Mouse (Mus musculus): ENCODE data around the gene Vps18.

Gene Vps18

DNA sequence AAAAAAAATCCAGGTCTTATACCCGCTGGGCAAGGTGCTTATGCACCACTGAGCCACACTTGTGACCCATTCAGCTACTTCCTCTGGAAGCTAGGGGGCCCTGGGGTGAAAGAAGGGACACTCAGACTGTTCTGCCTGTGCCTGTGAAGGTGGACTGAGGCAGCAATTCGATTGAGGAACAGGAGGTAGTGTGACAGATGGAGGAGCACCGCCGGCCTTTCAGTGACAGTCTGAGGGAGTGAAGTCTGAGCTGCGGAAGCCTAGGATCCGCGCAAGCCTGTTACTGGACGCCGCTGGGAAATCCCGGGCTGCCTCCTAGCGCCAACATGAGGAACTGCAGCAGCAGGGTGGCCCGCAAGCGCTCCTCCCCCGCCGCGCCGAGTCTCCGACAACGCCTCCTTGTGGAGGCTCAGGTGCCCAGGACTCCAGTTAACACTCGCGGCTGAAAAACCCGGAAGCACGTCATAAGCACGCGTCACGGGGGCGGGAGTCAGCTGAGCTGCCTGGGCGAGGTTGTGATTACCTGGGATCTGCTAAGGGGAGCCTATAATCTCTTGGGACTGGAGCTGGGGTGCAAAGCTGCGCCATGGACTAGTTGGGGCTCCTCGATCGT is at the start of gene Vps18:
TSS of gene Vps18 (plus strand) at position 471 of the 613 bp plus-strand sequence.
- DNase-seq (ENCODE audit: low read depth) = peak; percentile 99

- no peak for DNase-seq (ENCODE audit: low read depth)
Observed at GRCm38 (mm10) chr2:119240075-119240818, 48.3 kb upstream of the Vps18 start.

DNA sequence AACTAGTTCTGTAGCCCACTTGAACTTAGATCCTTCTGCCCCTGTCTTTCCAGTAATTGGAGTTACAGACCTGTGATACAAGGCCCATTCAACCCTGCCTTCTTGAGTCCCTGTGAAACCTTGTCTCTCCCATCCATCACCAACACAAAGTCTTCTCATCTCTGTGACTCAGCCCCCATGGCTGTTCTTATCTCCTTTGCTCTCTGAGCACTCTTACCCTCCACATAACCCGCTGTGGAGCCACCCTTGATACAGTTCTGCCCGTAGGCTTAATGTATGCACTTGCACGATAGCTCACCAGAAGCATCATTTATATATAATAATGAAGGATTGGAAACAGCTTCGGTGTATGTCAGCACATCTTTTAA is 47.7 kb upstream of the Vps18 start:
- DNase-seq (ENCODE audit: low read depth) = no peak

- DNase-seq (ENCODE audit: low read depth) = peak; percentile 27
Observed at GRCm38 (mm10) chr2:119242548-119242947, 46.0 kb upstream of the Vps18 start.

DNA sequence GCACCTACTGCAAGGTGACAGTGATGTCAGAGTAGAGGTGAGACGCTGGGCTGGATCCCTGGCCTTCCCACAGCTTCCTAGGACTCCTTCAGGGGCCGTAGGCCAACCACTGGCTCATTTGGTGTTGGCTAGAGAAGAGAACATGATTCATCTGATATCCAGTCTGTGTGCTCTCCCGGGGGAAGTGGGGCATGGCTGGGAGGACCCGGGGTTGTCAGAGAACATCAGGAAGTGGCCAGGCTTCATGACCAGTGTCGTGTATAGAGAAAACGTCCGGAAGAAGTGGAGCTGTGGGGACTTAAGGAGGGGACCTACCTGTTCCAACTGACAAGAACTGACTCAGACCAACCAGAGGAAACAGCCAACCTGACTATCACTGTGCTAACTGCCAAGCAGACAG is 43.3 kb upstream of the Vps18 start:
- DNase-seq (ENCODE audit: low read depth) = no peak

DNA sequence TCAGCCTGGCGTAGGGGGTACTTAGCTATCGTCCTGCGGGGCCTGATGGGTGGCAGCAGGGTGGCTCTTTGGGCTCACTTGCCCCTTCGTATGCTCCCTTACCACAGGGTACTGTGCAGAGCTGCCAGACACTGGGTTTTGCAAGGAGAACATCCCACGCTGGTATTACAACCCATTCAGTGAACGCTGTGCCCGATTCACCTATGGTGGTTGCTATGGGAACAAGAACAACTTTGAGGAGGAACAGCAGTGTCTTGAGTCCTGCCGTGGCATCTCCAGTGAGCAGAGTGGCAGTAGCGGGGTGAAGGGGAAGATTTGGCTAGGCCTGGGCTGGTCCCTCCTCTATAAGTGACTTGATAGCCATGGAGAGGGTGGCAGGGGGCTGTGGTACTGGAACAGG is 40.6 kb upstream of the Vps18 start:
- no peak for DNase-seq (ENCODE audit: low read depth)

DNA sequence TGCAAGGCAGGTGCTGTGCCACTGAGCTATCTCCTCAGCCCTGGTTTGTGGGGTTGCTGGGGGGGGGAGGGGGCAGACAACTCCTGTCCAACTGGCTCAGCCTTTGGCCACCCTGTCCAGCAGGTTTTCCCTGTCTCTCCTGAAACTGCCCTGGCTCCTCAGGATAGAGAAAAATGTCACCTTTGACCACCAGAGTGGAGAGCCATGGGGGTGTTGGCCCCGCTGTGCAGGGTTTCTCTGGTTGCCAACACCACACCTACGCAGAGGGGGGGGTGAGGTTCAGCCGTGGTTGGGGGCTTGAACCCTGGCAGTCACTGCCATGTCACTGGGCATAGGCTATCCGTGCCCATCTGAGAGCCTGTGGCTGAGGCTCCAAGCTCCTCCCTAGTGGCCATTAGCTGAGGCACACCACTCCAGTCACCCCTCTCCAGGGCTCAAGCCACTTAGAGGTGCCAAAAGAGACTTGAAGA is 38.9 kb upstream of the Vps18 start:
- no peak for DNase-seq (ENCODE audit: low read depth)

- no peak for DNase-seq (ENCODE audit: low read depth)
Observed at GRCm38 (mm10) chr2:119250377-119250776, 38.2 kb upstream of the Vps18 start.

DNA sequence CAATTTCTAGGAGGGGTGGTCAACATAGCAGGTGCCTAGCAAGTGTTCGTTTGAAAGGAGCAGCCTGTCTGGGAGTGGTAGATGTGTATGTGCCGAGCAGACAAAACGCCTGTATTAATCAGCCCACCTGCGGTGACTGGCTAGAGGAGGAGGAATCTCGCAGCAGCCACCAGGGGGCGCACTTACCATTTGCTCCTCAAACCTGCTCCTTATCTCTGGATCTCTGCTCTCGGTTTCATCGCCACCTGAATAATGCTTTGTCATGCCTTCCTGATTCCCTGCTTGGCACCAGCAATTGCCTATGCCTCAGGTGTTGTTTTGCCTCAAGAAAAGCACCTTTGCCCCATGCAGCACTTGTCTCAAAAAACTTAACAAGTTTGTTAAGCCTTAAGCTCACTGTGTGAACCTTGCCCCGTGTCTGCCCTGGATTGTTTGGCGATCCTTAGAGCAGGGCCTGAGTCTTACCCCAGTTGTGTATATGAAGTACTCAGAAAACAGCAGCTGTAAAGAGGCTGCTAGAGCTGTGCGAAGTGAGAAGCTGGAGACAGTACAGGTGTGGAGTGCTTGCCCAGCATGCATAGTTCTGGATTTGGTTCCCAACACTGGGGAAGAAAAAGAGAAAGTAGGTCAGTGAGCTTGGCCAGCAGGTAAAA is 37.6 kb upstream of the Vps18 start:
- DNase-seq (ENCODE audit: low read depth) = peak; percentile 91

GRCm38 (mm10) chr2:119254976-119255375 is 33.6 kb upstream of the Vps18 start:
- DNase-seq (ENCODE audit: low read depth) = no peak

DNA sequence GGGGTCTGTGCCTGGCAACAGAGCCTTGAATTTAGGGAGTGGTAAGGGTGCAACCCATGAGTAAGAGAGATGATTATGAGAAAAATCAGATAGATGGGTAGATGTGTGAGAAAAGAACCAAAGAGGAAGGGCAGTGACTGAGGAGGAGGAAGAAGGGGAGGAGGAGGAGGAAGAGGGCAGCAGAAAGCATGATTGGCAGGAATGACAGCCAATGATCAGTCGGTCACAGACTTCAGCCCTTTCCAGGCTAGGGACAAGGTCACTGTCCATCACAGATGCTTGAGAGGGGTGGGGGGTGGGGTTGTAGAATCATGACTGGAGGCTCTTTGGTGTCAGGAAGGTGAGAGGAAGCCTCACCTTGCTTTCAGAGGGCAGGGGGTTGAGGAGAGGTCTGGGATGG is 28.0 kb upstream of the Vps18 start:
- DNase-seq (ENCODE audit: low read depth) = no peak

GRCm38 (mm10) chr2:119261326-119261725 is 27.2 kb upstream of the Vps18 start:
- peak; percentile 53 for DNase-seq (ENCODE audit: low read depth)

GRCm38 (mm10) chr2:119262978-119263377 is 25.6 kb upstream of the Vps18 start:
- peak; percentile 91 for DNase-seq (ENCODE audit: low read depth)

GRCm38 (mm10) chr2:119263813-119264212 is 24.7 kb upstream of the Vps18 start:
- peak; percentile 64 for DNase-seq (ENCODE audit: low read depth)

DNA sequence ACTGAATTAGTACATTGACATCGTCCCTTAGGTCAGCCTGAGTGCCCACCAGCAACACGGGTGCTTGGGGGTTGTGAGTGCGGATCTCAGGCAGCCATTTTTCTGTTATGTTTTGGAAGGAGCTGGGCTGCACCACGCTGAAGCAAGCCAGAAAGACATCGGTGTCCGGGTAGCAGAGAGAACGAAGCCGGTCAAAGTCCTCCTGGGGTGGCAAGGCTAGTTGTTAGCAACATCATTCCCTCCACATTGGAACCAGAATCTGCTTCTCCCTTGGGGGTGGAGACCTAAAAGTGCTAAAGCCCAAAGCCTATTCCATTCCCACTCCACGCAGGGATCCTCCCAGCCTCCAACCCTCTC is 18.3 kb upstream of the Vps18 start:
- DNase-seq (ENCODE audit: low read depth) = no peak

GRCm38 (mm10) chr2:119270643-119271331 is 17.8 kb upstream of the Vps18 start, which contains the start of gene Rhov:
TSS of gene Rhov (minus strand) at chr2:119271272.
- DNase-seq (ENCODE audit: low read depth) = peak; percentile 40

DNA sequence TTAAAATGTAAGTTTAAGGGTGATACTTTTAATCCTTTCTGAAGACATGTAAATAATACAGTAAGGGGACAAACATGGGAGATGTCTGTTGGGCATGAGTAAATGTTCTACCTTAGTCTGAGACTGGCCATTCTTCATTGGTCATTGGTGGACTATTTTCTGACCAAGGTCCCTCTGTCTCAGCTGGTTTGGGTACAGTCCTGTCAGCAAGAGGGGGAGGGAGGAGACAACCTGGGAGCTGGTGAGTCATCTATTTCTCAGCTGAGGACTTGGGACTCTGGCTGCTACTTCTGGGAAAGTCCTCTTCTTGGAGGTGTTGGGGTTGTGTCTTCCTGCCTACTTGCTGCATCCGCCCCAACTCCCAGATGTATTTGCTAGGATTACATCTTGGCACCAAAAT is 14.4 kb upstream of the Vps18 start:
- DNase-seq (ENCODE audit: low read depth) = no peak

GRCm38 (mm10) chr2:119276926-119277325 is 11.6 kb upstream of the Vps18 start:
- no peak for DNase-seq (ENCODE audit: low read depth)

DNA sequence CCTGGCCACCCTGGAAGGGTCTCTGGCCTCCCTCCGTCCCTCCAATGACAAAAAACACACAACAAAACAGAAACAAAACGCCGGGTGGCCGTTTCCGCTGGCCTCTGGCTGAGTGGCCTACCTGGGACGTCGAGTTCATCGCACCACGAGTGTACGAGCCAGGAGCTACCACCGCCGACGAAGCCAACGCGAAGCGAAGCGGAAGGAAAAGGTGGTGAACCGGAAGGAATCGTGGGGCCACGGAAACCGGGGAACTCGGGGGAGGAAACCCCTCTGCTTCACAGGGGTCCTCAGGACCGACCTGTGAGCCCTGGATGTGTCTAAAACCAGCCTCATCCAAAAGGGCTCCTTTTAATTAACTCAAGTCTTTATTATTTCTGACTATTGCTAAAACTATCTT is 10.7 kb upstream of the Vps18 start:
- no peak for DNase-seq (ENCODE audit: low read depth)

- DNase-seq (ENCODE audit: low read depth) = peak; percentile 51
Observed at GRCm38 (mm10) chr2:119281899-119282565, 6.5 kb upstream of the Vps18 start.

DNA sequence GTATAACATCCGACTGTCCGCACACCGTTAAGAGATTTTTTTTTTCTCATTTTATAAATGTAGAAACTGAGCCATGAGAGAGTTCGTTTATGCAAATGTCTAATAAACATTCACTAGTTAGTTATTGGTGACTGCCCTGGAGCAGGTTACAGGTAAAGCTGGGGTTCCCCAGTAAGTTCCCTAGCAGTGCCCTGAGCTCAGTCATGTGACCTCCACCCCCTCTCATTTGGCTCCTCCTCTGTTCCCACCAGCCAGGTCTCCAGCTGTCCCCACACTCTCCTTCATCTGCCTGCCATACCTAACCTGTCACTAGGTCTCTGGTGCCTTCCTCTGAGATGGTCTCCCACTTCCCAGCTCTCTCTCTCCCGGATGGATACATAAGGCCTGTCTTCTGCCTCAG is 1.2 kb upstream of the Vps18 start:
- no peak for DNase-seq (ENCODE audit: low read depth)

DNA sequence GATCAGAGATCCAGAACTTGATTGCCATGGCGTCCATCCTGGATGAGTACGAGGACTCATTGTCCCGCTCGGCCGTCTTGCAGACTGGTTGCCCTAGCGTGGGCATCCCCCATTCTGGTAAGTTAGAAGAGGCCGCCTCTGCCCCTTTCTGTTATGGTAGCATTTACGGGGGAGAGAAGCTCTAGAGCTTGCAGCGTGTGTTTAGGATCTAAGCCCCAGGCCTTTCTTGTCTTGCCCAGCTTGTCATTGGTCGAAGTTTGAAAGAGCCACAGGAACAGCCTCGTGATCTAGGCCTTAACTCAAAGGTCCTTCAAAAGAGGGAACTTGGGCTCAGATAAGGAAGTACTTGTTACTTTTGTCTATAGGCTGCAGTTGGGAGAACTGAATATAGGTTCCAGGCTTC is 475 bp downstream of the Vps18 start:
- DNase-seq (ENCODE audit: low read depth) = peak; percentile 37

Measured in NIH3T3 (cell line).